Mouse (Mus musculus): Measurements from ENCODE around the gene Kiz.

- TF ChIP-seq ZNF384 (IDR thresholded peaks at IDR 0.05; ENCODE audit: low read depth, low read length) (no peak), MAFK (IDR thresholded peaks at IDR 0.05; ENCODE audit: insufficient read depth, low read depth, low read length) (no peak), HCFC1 (IDR thresholded peaks at IDR 0.05; ENCODE audit: borderline replicate concordance, insufficient read depth, low read length) (no peak)
These were observed 28.7 kb downstream of the Kiz start for GRCm38 (mm10) chr2:146884291-146884855.

Data from ES-E14 (cell line).